Mouse (Mus musculus) brain, adult 2 months (tissue): ENCODE measurements around the gene Tcl1b3.
A peak's percentile ranks its signal among the peaks of the same experiment; 100 is the strongest.
"Not testable (repeated sequence)": the region's sequence is repeated elsewhere in the genome, so short reads cannot be mapped to it uniquely, and the experiment has no call there.

Experiments used
- DNase-seq: peaks from one replicate; pipeline ENCODE4 v3.0.0; 2011; ENCODE audit warnings: low read depth, low spot score

Tcl1b3 gene

GRCm38 (mm10) chr12:105190743-105191142, at the start of gene Tcl1b3:
Gene Tcl1b3, plus strand, starts transcription at chr12:105191043.
- DNase-seq = not testable (repeated sequence)

GRCm38 (mm10) chr12:105143096-105143495, 47.7 kb upstream of the Tcl1b3 start:
- no peak for DNase-seq

DNA sequence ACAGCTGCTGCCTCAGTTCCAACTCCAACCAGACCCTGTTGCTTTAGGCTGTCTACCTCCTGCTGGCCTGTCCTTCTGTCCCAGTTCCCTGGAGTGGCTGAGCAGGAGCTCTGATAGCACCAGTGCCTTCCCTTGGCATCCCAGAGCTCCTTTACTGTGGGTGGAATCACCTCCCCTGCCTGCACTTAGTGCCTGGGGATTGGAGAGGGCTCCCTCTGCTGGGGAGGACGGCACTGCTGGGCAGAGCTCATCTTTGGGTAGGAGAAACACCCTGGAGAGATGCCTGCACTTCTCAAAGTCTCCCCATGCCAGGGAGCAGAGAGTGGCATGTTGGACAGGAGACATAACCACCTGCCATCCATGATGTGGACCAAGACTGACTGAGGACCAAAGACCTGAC, 45.9 kb upstream of the Tcl1b3 start:
- DNase-seq = not testable (repeated sequence)

- DNase-seq = no peak
These were observed 45.1 kb upstream of the Tcl1b3 start, which contains the start of gene Tcl1b2 for GRCm38 (mm10) chr12:105145714-105146113. Gene Tcl1b2, plus strand, starts transcription at chr12:105146014.

DNA sequence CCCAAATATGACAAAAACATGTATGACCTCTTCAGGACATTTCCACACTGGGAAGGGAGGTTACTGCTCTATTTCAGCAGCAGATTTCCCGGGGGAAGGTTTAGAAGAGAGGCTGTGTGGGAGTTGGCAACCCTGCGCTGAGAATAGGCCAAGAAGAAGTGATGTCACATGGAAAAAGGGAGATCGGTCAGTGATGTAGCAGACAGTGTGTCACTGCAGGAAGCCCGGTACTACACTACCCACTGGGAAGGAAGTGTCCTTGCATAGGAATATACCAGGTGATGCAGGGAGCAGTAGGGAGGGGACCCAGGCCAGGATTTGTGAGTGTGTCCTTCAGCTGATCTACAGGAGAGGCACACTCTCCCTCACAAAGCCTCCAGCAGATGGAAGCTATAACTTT, 35.6 kb upstream of the Tcl1b3 start:
- DNase-seq = peak; percentile 45

- no peak for DNase-seq
These were observed 32.0 kb upstream of the Tcl1b3 start for GRCm38 (mm10) chr12:105158842-105159241.

DNA sequence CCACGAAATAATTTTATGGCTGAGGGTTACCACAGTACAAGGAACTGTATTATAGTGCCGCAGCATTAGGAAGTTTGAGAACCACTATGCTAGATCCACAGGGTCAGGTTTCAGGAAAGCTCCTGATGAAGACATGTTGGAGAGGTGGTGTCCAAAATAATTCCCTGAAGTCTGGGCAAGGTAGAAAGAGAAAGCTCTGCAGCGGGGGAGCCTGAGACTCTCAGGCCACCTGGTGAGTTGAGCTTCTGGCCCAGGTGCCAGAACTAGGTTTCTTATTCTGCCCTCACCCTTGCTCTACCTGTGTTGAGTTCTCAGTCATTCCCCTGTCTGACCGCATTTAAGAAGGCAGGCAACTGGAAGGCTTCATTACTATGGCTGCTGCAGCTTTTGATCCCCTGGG, 31.5 kb upstream of the Tcl1b3 start, which contains the start of gene Tcl1b1:
TSS of gene Tcl1b1 (plus strand) at position 301 of the 400 bp plus-strand sequence.
- DNase-seq = no peak

- DNase-seq = no peak
These were observed 24.1 kb upstream of the Tcl1b3 start for GRCm38 (mm10) chr12:105166734-105167133.

GRCm38 (mm10) chr12:105173366-105173765, 17.5 kb upstream of the Tcl1b3 start:
- no peak for DNase-seq

DNA sequence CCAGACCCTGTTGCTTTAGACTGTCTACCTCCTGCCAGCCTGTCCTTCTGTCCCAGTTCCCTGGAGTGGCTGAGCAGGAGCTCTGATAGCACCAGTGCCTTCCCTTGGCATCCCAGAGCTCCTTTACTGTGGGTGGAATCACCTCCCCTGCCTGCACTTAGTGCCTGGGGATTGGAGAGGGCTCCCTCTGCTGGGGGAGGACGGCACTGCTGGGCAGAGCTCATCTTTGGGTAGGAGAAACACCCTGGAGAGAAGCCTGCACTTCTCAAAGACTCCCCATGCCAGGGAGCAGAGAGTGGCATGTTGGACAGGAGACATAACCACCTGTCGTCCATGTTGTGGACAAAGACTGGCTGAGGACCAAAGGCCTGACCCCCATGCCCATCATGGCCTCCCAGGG, 16.5 kb upstream of the Tcl1b3 start:
- peak; percentile 1 for DNase-seq

DNA sequence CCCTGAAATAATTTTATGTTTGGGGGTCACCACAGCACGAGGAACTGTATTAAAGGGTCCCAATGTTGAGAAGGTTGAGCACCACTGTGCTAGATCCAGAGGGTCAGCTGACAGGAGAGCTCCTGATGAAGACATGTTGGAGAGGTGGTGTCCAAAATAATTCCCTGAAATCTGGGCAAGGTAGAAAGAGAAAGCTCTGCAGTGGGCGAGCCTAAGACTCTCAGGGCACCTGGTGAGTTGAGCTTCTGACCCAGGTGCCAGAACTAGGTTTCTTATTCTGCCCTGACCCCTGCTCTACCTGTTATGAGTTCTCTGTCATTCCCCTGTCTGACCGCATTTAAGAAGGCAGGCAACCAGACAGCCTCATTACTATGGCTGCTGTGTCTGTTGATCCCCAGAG, 14.8 kb upstream of the Tcl1b3 start, which contains the start of gene Tcl1b5:
TSS of gene Tcl1b5 (plus strand) at position 301 of the 400 bp plus-strand sequence.
- DNase-seq = not testable (repeated sequence)

GRCm38 (mm10) chr12:105181040-105181644, 9.7 kb upstream of the Tcl1b3 start:
- not testable (repeated sequence) for DNase-seq

- DNase-seq = not testable (repeated sequence)
These were observed 1.9 kb upstream of the Tcl1b3 start for GRCm38 (mm10) chr12:105188980-105189379.

DNA sequence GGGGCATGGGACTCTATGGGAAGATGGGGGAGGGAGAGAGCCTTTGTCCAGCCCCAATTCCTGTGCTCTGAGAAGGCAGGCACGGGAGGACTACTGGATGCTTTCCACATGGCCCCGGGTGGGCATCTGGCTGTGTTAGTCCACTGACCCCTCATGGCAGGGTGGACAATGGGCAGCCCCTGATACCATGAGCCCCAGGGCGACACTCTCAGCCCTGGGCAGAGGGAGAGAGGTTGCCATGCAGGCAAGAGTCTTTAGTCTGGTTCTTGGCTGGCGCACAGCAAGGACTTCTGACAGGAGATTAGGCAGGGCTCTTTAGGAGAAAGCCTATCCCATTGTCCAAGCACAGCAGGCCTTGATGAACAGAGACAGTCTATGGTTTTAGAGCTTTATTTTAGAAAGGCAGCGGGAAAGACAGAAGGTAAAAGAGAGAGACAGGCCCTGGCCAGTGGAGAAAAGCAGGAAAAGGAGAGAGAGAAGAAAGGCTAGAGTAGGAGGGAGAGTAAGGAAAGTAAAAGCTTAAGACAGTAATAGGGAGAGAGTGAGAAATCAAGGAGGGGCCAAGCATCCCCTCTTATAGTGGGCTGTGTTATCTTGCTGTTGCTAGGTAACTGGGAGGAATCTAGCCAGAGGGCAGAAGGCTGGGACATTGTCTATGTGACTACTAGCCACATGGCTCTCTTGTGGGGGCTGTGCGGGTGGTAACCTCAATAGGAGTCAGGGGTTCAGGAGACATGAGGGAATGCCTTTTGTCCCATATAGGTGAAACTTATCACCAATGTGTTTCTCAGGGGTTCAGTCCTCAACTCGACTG, 9.0 kb downstream of the Tcl1b3 start:
- not testable (repeated sequence) for DNase-seq

DNA sequence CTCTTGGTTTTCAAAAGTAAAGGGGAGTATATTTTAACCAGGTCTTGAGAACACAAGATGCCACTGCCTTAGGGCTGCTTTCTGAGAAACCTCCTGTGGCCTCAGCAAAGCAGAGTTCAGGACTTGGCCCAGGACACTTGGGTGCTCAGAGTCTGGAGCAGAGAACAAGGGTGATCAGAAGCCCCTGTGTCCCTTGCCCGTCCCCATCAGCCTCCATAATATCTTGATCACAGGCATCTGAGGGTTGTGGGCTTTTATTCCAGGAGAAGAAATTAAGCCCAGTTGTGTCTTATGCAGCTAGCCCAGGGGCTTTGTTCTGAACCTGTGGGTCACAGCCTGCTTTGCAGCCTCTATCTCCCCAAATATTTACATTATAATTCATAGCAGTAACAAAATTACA, 10.8 kb downstream of the Tcl1b3 start, which contains the start of gene Tcl1b4:
TSS of gene Tcl1b4 (plus strand) at position 301 of the 400 bp plus-strand sequence.
- not testable (repeated sequence) for DNase-seq

DNA sequence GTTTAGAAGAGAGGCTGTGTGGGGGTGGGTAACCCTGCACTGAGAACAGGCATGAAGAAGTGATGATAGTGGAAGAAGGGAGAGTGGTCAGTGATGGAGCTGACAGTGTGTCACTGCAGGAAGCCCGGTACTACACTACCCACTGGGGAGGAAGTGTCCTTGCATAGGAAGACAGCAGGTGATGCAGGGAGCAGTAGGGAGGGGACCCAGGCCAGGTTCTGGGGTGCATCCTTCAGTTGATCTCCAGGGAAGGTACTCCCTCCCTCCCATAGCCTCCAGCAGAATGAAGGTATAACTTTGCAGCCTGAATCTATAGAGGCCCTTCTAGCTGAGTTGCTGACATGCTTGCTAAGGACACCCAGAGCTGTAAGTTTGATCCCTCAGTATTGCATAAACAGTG, 16.2 kb downstream of the Tcl1b3 start:
- DNase-seq = no peak

DNA sequence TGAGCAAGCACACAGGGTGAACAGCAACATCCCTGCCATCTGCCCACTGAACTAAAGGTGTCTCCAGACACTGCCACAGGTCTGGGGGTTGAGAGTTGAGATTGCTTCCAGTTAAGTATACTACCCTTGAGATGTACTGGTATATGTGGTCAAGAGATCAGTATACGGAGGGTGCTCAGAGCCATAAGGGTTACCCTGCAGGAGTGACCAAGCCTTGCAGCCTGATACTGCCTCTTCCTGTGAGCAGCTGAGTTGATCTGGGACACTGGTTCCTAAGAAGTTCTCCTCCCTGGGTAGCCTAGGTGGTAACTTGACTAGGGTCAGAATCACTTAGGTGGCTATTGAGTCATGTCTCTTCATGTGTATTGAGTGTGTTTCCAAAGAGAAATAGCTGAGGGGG, 17.6 kb downstream of the Tcl1b3 start:
- no peak for DNase-seq

- DNase-seq = no peak
These were observed 18.4 kb downstream of the Tcl1b3 start for GRCm38 (mm10) chr12:105209231-105209630.

DNA sequence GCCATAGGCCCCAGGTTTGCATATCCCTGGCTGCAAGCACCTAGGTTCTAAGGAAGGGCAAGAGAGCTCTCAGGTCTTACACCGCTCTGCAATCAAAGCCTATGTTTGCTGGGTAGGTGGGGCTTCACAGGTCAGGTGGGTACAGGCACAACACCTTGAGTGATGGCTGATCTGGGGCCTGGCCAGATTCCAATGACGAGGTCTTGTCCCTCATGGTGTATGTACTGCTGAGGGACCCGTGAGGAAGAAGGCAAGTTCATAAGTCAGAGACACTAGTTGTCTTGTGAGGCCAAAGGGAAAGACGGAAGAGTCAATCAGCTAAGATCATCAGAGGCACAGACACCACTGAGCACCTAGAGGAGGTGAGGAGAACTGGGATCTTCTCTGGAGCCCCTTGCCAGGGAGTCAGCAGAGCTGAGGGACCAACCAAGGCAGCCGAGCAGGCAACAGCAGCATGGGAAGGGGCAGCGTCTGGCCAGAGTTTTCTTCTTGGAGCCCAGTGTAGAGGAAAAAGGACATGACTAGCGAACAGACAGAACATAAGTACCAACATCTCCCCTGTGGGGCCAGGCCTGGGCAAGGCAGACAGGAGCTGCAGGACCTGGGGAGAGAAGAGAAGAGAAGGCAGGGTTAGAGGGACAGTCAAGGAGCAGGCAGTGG, 26.4 kb downstream of the Tcl1b3 start:
- no peak for DNase-seq

DNA sequence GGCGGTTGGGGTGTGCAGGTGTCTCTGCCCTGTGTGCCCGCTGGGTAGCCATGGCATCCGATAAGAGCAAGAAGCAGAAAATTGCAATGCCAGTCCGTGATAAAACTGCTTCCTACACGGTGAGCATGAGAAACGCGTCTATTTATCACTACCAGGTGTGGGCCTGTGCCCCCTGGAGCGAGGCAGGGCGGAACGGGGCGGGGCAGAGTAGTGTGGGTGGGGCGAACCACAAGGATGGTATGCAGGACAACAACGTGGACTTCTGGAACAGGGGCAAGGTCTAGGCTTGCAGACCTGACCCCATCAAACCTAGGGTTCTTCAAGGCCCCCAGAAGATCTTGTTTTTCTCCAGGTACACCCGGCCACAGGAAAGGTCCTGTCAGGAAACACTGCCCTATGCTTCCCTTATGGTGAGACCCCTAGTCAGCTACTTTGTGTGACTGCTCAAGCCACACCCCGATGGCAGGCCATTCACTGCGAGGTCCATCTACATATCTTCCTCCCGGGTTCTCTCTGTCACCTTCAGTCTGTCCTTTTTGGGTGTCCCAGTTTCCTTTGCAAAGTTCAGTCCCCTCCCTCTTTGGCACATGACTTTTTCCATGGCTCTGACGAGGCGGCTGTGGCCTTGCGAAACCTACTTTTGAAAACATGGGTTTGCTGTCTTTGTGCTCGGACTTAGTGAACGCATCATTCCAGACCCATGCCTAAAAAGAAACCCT, 31.9 kb downstream of the Tcl1b3 start, which contains the start of gene Tcl1:
TSS of gene Tcl1 (minus strand) at position 193 of the 719 bp plus-strand sequence.
- no peak for DNase-seq

DNA sequence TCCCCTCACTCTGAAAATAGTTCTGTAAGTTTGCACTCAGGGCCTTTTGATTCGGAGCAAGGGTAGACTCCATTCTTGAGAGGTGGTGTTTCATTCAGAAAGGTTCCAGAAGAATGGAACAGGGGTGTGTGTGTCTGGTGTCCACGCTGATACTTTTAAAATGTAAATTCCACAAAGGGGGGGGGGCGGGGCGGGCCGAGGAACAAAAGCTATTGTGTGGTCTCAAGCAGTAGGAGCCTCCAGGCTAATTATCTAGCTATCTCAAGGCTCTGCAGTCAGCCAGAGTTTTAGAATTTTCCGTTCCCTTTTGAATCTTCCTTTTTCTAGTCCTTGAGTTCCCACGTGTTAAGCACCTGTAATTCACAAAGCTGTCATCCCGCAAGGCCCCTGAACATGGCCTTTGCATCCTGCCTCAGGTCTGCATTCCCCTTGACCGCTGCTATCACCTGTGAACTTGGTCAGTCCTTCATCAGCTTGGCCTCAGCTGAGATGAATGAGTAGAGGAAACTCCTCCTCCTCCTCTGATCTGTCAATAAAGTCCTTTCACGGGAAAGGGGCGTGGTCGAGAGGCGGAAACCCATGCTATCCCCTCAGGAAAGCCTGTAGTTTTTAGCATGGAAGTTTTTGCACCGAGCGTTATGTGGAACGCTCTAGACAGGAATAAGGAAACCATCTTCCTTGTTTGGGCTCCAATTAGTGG, 33.9 kb downstream of the Tcl1b3 start:
- DNase-seq = no peak
